Mouse (Mus musculus): ENCODE measurements around the gene Kdm7a.

The Kdm7a gene

DNA sequence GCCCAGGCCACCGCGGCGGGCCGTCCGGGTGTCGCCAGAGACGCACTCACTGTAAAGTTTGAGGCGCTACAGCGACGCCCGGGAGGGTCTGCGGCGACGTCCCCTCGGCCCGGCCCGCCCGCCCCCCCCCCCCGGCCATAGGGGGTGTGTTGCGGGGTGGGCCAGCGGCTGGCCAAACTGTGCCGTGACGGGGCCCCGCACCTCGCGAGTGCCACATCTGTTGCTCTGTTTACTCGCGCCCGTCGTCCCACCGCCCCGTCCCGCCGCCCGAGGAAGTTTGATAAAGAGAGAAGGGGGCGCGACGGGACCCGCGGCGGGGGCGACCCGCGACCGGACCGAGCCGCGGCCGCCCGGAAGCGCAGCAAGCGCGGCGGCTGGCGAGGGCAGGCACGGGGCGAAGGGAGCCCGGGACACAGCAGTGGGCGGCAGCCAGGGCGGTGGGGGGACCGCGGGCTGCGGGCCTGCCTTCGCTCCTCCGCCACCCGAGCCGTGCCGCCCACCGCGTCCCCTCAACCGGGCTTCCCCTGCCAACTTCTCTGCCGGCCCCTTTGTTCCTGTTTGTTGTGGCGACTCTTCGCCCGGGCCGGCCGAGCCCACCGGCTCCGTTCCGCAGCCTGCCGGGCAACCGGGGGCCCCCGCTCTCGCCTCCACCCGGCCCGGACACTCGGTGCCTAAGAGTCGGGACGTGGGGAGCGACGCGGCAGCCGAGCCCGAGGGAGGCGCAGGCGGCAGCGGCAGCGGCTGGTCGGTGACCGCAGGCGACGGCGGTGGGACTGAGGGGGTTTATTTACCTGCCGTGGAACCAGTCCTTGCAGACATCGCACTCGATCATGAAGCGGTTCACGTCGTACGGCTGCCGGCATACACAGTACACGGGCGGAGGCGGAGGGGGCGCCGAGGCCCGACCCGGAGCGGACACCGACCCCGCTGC, 674 bp downstream of the Kdm7a start:
- DNase-seq = peak; percentile 68

DNA sequence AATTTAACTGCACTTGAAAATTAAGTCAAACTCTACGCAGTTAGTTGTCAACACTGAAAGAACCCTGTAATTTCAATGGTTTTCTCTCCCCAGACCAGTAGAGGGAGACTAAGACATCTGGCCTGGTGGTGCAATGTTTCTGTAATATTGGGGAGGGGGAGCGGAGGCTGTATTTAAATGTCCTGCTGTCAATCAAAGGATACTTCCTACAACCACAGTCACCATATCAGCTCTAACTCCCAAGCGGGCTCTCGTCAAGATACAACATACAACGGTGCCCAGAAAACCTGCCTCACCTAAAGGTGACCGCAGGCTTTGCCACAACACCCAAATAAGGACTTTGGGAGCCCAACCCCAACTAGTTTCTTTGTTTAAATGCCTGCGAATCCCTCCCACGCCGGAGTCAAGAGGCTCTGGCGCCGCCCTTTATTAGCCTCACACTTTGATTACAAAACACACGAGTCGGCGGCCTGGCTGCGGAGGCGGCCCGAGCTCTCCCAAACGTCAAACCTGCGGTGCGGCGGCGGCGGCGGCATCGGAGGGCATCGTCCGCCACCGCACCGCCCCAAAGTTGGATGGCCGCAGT, 1.4 kb downstream of the Kdm7a start:
- peak; percentile 68 for DNase-seq

DNA sequence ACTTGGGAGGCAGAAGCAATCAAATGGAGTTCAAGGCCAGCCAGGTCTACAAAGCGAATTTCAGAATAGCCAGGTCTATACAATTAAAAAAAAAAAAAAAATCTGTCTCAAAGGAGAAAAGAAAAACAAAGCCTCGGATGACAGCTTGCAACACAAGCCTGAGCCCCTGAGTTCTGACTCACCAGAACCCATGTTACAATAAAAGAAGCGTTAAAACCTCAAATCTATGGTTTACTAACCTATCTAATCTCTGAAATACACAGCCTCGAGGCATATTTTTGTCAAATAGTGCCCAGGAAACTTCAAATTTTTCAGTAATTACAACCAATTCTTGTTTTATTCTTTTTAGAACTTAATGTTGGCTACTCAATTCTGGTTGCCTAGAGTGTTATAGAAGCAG, 2.1 kb downstream of the Kdm7a start:
- no peak for DNase-seq

DNA sequence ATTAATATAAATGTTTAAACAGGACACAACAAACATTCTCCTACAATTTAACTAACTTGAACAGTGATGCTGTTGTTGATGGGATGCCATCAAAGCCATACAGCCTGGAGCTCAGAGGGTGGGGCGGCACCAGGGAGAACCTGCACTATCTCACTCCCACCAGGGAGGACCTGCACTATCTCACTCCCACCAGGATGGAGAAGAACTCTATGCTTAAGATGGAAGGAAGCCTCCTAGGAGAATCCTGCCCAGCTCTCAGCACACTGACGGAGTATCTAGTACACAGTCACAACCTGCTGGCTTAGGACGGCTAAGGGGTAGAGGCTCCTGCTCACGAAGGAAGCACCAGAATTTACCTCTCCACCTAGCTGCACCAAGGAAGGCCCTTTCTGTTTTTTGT, 3.4 kb downstream of the Kdm7a start:
- no peak for DNase-seq

DNA sequence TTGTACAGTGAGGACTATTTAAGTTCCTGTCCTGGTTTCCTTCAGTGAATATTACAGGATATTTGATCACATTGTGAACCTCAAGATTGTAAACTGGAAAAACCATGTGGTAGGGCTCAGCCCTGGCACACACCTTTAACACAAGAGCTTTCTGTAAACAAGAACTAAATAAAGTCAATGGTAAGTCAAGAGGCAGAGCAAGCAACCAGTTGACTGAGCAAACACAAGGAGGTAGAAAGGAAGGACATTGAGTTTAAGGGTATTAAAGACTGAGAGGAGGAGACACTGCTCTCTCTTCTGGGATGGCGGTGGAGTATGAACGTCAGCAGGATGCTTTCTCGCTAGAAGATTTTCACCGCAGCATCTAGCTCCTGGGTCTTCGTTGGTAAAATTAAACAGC, 13.6 kb downstream of the Kdm7a start:
- no peak for DNase-seq

DNA sequence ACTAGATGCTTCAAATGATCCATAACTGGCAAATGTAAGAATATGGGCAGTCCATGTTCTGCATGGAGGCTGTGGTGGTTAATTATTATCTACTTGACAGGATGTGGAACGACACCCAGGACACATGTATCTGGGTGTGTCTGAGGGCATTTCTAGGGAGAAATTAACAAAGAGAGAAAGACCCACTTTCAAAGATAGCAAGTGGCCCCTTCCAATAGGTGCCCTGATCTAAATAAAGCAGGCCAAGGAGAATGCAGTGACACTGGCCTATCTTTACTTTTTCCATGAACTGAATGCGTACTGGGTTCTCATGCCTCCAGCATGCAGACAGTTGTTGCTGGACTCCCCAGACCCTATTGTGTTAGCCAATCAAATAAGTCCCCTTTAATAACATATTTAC, 15.1 kb downstream of the Kdm7a start:
- DNase-seq = no peak

DNA sequence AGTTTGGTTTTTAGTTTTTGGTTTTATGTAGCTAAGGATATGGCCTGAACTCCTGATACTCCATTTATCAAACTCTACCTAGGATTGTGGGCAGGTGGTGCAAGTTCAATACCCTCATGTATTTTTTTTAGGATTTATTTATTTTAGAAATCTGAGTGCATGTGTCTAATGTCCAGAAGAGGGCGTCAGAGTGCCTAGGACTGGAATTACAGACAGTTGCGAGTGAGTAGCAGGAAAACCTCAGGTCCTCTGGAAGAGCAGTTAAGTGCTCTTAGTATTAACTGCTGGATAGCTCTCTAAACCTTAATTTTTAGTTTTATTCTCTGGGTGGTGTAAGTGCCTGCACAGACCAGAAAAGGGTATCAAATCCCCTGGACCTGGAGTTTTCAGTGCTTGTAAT, 19.4 kb downstream of the Kdm7a start:
- peak; percentile 20 for DNase-seq

DNA sequence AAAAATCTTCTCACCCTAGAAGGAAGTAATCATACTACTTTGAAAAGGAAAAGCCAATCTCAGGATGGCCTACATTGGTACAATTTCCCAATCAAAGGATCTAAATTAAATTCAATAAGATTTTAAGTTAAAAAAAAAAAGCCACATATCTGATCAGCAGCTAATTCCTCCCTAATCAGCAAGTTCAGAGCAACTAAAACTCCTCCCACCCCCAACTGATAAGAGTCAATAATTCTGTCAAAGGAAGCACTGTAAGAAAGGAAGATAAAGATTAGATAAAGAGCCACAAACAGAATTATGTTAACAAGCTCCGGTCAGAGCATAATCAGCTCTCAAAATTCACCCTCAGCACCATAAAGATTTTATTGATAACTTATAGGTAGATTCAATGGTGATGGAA, 37.5 kb downstream of the Kdm7a start:
- no peak for DNase-seq

DNA sequence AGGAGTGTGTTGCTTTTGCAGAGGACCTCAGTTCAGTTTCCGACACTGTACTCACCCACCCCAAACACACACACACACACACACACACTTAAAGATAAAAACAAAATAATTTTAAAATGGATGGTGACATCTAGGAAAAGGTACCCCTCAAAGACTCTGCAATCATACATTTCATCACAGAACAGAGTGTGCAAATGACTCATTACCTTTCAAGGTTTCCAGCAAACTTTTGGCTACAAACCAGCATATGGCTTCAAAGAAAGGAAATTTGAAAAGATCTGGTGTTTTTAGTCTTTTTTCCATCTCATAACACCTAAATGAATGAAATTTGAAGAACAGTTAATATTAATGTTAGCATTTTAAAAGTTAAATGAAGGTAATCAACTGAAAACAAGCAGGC, 41.7 kb downstream of the Kdm7a start:
- DNase-seq = no peak

DNA sequence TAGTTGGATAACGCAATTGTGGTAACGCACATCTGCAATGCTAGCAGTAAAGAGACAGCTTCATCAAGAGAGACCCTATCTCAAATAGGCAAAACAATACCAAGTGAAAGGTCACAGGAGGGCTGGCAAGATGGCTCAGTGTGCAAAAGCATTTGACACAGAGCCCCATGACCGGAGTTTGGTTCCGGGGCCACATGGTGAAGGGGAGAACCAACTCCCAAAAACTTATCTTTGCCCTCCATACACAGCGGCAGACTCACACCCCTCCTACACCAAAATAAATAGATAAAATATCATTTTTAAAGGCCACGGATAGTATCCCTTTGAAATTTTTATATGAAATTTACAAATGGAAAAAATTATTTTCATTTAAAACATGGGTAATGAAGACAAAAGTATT, 44.6 kb downstream of the Kdm7a start:
- no peak for DNase-seq

DNA sequence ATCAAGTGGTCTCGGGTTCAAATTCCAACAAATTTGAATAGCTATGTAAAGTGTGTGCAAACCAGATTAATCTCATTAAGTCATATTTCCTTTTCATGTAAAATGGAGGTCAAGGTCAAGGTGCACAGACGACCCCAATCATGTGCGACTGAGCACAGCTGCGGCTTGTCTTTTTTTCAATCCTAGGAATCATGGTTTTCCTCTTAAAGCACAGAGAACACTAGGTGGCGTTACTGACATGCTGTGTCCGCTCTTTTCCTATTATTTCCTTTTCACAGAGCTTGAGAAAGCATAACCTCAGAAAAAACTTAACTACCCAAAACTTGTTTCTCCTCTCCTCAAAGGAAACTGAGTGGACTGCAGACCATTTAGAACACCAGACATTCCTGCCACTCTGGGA, 60.5 kb downstream of the Kdm7a start:
- DNase-seq = no peak

DNA sequence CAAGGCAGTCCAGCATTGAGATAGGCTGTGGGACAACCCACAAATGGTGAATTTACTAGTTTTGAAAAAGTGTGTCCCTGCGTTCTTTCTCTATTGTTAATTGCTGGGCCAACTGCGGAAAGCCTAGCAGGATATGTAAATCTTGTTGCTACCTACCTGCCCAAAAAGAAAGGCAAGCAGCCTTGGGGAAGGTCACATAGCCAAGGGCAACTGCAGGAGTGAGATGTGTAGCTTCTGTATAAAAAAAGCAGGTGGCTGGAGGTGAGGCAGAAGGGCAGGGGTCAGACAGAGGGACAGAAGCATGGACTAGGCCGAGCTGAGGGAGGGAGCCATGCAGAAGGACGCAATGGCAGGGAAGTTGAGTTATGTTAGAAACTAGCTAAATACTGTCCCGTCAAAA, 74.0 kb downstream of the Kdm7a start:
- no peak for DNase-seq

DNA sequence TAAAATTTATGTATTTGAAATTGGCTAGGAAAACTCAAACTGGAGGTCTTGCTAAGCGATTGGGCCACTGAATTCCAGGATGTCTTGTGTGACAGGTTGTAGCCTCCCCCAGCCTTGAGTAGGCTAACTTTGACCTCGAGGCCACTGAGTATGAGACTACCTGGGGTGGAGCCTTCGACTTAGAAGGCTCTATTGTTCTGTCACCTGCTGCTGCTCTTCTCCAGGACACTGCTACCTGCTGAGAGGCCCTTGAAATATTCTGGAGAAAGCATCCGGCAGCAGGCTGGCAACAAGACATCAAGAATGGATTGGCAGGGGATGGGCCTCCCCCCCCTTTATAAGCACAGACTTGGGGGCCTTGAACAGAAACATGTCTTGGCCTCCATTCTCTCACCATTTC, 75.1 kb downstream of the Kdm7a start:
- no peak for DNase-seq

DNA sequence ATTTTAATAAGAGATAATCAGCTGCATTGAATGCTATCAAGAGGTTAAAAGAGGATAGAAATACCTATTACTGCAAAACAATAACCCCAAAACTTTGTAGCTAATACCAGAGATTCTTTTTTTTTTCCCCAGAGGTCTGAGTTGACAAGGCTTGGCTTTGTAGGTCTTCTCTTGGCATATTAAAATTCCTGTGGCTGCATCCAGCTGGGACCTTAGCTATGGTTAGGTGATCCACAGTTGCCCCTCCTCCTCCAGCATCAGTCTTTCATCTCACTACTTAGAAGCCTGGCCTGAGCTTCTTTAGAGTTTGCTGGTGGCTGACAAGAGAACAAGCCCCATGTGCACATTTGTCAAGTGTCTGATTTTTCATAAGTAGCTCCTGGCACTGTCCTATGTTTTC, 81.9 kb downstream of the Kdm7a start:
- DNase-seq = no peak

DNA sequence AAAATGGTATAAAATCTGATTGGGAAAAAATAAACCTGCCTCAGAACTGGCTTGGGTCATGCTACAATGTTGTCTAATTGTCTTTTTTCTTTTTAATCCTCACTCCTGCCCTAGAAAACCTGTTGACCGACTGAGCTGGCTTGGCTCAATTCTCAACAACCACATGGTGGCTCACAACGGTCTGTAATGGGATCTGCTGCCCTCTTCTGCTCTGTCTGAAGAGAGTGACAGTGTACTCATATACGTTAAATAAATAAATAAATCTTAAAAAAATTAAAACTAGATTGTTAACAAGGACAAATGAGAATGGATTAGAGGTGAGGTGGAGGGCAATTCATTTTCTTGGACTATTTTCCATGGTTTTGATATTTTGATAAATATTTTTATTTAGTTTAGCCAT, 85.9 kb downstream of the Kdm7a start:
- no peak for DNase-seq

DNA sequence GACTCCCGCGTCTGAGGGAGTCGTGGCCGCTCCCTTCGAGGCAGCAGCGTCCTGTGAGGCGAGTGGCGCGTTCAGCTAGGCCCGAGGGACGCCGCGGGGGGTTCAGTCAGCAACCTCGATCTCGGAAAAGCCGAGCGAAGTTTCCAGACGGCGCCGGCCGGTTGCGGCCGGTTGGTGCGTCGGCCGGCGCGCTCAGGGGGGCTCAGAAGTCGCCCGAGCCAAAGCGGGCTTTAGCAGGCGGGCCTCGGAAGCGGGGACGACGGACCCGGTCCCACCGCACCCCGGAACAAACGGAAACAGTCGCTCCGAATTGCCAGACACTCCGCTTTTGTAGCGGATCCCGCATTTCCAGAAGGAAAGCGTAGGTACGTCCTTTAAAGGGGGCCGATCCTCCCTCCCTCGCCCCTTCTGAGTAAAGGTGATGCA, 88.1 kb downstream of the Kdm7a start:
- no peak for DNase-seq

DNA sequence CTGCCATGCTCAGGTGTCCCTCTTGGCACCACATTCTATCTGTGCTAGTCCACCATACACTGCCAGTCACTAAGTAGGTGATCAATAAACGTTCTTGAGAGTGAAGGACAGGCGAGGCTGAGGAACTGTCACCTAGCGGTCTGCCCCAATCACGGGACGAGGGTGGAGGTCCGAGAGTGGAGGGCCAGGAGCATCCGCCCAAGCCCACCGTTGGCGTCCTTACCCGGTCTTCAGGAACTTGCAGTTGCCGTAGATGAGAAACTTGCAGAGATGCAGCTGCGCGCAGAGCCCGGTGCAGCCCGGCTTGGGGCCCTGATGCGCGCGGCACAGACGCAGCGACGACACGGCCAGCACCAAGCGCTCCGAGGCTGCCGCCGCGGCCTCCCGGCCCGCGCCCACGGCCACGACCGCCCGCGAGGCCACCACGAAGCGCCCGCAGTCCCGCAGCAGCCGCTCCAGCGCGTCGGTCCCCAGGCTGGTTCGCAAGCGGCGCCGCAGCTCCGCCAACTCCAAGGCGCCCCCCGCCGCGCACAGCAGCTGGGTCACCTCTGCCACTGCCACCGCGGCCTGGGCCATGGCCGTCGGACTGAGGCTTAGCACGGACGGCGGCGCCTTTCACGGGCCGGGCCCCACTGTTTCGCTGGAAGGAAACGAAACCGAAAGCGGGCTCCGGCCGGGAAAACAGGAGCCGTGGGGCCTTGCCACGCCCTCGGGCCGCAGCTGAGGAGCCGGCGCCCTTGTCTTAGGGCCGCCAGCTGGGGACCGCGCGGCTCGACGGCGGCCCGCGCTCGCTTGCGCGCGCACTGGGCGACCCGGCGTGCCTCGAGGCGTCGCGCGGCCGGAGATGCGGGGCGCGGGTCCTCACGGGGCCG, 88.8 kb downstream of the Kdm7a start, which contains the start of gene Parp12:
Gene Parp12, minus strand, starts transcription at position 766 of the 872 bp plus-strand sequence.
- peak; percentile 65 for DNase-seq

DNA sequence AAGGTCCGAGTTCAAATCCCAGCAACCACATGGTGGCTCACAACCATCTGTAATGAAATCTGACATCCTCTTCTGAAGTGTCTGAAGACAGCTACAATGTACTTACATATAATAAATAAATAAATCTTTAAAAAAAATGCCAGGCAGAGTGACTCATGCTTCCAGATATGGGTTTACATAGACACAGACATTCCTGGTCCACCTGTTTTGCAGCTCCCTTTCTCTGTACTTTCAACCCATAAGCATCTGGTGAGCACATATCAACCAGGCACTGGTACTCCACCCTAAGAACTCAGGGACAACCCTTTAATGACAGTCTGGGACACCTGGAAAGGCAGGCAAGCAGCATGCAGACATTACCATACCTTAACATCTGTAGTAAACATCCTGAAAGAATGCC, 91.2 kb downstream of the Kdm7a start:
- no peak for DNase-seq

DNA sequence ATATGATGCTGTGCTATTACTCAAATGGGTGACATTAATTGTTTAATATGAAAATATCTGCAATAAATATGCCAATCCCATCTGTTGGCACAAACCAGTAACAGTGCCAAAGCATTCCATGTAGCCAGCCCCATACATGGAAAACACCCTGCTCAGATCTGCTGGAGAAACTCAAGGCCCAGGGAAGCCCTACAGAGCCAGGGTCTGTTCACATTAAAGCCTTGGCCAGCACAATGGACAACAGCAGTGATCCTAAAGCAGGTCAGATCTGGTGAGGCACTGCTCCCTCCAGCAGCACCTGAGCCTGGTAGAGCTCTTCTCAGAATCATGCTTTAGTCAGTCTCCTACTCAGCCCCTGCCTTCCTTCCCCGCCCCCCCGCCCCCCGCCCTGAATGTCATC, 93.4 kb downstream of the Kdm7a start:
- DNase-seq = no peak

DNA sequence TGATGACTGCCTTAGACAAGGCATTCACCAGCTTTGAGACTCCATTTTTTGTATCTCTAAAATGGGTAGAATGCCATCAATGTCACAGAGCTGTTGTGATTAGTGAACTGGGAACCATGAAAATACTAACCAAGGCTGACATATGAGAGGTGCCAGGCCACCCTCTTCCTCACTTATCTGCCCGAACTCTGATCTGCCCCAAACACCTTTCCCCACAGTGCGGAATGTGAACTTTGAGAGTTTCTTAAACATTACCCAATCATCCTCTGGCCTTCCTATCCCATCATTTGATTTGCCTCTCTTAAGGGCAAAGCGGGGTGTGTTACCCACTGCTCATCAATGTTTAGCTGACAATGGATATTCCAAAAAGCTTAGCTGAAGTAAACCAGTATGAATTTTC, 93.9 kb downstream of the Kdm7a start:
- no peak for DNase-seq

DNA sequence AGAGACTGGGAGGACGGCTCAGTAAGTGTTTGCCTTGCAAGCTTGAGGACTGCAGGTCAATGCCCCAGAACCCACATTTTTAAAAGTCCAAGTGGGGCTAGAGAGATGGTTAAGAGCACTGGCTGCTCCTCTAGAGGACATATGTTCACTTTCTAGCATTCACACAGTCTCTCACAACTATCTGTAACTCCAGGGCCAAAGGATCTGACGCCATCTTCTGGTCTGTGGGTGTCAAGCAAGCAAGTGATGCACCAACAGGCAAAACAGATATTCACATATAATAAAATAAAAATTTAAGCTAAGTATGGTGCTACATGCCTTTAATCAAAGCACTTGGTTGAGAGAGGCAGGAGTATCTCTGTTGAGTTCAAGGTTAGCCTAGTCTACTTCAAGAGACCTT, 99.8 kb downstream of the Kdm7a start:
- DNase-seq = no peak

DNA sequence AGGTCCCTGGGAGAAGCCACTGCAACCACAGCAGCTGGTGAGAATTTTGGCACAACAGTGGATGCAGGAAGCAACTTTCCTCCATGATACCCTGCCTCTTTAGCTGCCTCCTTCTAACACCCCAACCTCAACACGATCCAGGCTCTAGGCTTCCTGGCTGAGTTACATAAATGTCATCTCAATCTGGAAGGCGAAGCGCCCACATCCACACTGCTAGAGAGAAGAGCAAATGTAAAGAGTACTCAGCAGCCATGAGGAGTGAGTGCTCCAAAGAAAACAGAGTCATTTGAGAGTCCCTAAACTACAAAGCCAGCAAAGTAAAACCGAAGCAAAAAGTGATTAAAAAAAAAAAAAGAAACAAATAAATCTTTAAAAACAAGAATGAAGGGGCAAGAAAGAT, 102.0 kb downstream of the Kdm7a start:
- no peak for DNase-seq

All from thymus, postnatal 14 days (tissue).